Mouse (Mus musculus): ENCODE measurements at regions not wholly inside any gene's neighbourhood (a gene's known extent, or its start where the extent isn't known, plus 50 kb on each side); places are given as distances from the start of the nearest gene placed in this dataset.

GRCm38 (mm10) chr14:114837652-114838276, 254.3 kb upstream of the Gpc5 start:
- TF ChIP-seq EP300 (IDR thresholded peaks at IDR 0.05; ENCODE audit: low read depth) (no peak), CTCF (IDR thresholded peaks at IDR 0.05; ENCODE audit: low read depth) (no peak)

Data from liver, postnatal 0 days (tissue).